Mouse (Mus musculus): ENCODE measurements at regions not wholly inside any gene's neighbourhood (a gene's known extent, or its start where the extent isn't known, plus 50 kb on each side); places are given as distances from the start of the nearest gene placed in this dataset.

DNA sequence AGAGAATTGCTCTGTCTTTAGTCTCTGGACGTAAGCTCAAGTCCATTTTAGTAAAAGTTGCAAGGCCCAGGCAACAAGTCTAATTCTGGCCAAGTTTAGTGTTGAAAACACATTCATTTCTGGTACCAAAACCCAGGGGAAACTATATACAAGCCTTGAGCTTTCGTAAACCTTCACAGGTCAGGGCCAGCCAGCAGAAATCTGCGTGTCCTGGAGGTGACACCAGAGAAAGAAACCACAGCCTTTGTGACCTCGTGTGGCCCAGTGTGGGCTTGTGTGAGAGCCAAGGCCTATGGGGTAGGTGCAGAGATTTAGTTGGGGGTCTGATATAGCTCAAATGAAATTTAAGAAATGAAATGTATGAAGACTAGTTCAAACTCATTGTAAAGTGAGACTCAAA is 69.6 kb upstream of the 1700021F07Rik start:
- TF ChIP-seq CTCF (IDR thresholded peaks at IDR 0.05; ENCODE audit: low read depth): no peak
- no peak for TF ChIP-seq EP300 (IDR thresholded peaks at IDR 0.05; ENCODE audit: low read depth)
